Mouse (Mus musculus) midbrain, embryonic 16.5 days (tissue): ENCODE results near the gene Ccl7. TPM values are rescaled to one million over a fixed set of nuclear protein-coding genes. Genes with fewer than 3 reads are reported as not detected.

ENCODE experiments used
- ATAC-seq: fragments of 200-750 bp; cut with Nextera tagmentation; 2 replicates; pipeline ENCODE4 v1.8.0; 2017; ENCODE audit warnings: moderate TSS enrichment
- H3K27ac ChIP-seq: fragments of 300-500 bp; sonication (generic); 2 replicates; pipeline ENCODE4 v1.5.1; 2014; ENCODE audit warnings: mild to moderate bottlenecking, low read length, mixed read lengths
- H3K27me3 ChIP-seq: fragments of 300-500 bp; sonication (generic); 2 replicates; pipeline ENCODE4 v1.6.1; 2014; ENCODE audit warnings: low read depth, low read length, mixed read lengths; ENCODE audit not compliant: control insufficient read depth, insufficient read depth
- H3K36me3 ChIP-seq: fragments of 300-500 bp; sonication (generic); 2 replicates; pipeline ENCODE4 v1.6.1; 2014; ENCODE audit warnings: mild to moderate bottlenecking, low read length, moderate library complexity, mixed read lengths; ENCODE audit not compliant: control insufficient read depth, insufficient read depth
- H3K4me1 ChIP-seq: fragments of 300-500 bp; sonication (generic); 2 replicates; pipeline ENCODE4 v1.6.1; 2014; ENCODE audit warnings: mild to moderate bottlenecking, low read length, mixed read lengths; ENCODE audit not compliant: control insufficient read depth, insufficient read depth
- H3K4me2 ChIP-seq: fragments of 300-500 bp; sonication (generic); 2 replicates; pipeline ENCODE4 v1.6.1; 2014; ENCODE audit warnings: mild to moderate bottlenecking, low read length, mixed read lengths
- H3K4me3 ChIP-seq: fragments of 300-500 bp; sonication (generic); 2 replicates; pipeline ENCODE4 v1.5.1; 2014; ENCODE audit warnings: low read depth, mild to moderate bottlenecking, low read length, moderate library complexity, mixed read lengths
- H3K9ac ChIP-seq: fragments of 300-500 bp; sonication (generic); 2 replicates; pipeline ENCODE4 v1.6.1; 2014; ENCODE audit warnings: low read depth, low read length, mixed read lengths
- H3K9me3 ChIP-seq: fragments of 300-500 bp; sonication (generic); replicated peaks from 2 replicates; pipeline ENCODE4 v1.6.1; 2014; ENCODE audit warnings: mild to moderate bottlenecking, low read length, mixed read lengths; ENCODE audit not compliant: control insufficient read depth, poor library complexity, severe bottlenecking
- WGBS: fragments of 180-500 bp; shearing (Covaris S2); extraction: QIAGEN DNeasy Blood & Tissue Kit; methylation state at CpG from one replicate; pipeline ENCODE4 v1.1.7; 2014; 5-methylcytosine and 5-hydroxymethylcytosine counted together
- polyA plus RNA-seq: library from polyadenylated mRNA; unstranded; fragments of >200 nt; fragmentation: Nextera tagmentation; extraction: Ambion mirVana; gene quantifications from 2 replicates; pipeline ENCODE4 v1.2.1, GENCODE M21; 2015

Ccl7 gene
- polyA plus RNA-seq, 1 experiment from 2014 or later: 0.48 TPM

GRCm38 (mm10) chr11:82030171-82030570 is 15.3 kb upstream of the Ccl7 start:
- Histone ChIP-seq H3K36me3 (no peaks in the 10 kb centered on the region), H3K27me3 (no peaks in the 10 kb centered on the region), H3K4me1 (no peaks in the 10 kb centered on the region), H3K4me2 (no peak overlapping the region), H3K4me3 (no peak overlapping the region), H3K9ac (no peak overlapping the region), H3K27ac (no peak overlapping the region), H3K9me3 (no peaks in the 10 kb centered on the region)
- WGBS: 86% methylated on average over 2 of the region's 2 CpGs
- ATAC-seq: no peak

- Histone ChIP-seq H3K27me3 (no peaks in the 10 kb centered on the region), H3K4me1 (no peaks in the 10 kb centered on the region), H3K27ac (no peak overlapping the region), H3K9ac (no peak overlapping the region), H3K4me3 (no peak overlapping the region), H3K36me3 (no peaks in the 10 kb centered on the region), H3K4me2 (no peak overlapping the region), H3K9me3 (no peaks in the 10 kb centered on the region)
- no peak for ATAC-seq
These were observed 13.4 kb upstream of the Ccl7 start for GRCm38 (mm10) chr11:82032136-82032535.

GRCm38 (mm10) chr11:82032678-82033344 is 12.7 kb upstream of the Ccl7 start:
- ATAC-seq: no peak
- Histone ChIP-seq H3K27ac (no peak overlapping the region), H3K4me2 (no peak overlapping the region), H3K36me3 (no peaks in the 10 kb centered on the region), H3K9me3 (no peaks in the 10 kb centered on the region), H3K4me1 (no peaks in the 10 kb centered on the region), H3K27me3 (no peaks in the 10 kb centered on the region), H3K4me3 (no peak overlapping the region), H3K9ac (no peak overlapping the region)
- WGBS: 42% methylated on average over 8 of the region's 8 CpGs

GRCm38 (mm10) chr11:82034446-82034845 is 11.1 kb upstream of the Ccl7 start:
- no peak for ATAC-seq
- H3K27ac ChIP-seq: no peak overlapping the region
- WGBS: 85% methylated on average over 7 of the region's 7 CpGs
- H3K4me2 ChIP-seq: no peak overlapping the region
- H3K4me1 ChIP-seq: no peaks in the 10 kb centered on the region
- H3K36me3 ChIP-seq: no peaks in the 10 kb centered on the region
- H3K27me3 ChIP-seq: no peaks in the 10 kb centered on the region
- no peak overlapping the region for H3K9ac ChIP-seq
- H3K4me3 ChIP-seq: no peak overlapping the region
- no peaks in the 10 kb centered on the region for H3K9me3 ChIP-seq

- Histone ChIP-seq H3K4me2 (no peak within 1 kb of the TSS), H3K4me3 (no peak within 1 kb of the TSS), H3K36me3 (no peaks in the 10 kb centered on the region), H3K9ac (no peak within 1 kb of the TSS), H3K27ac (no peak within 1 kb of the TSS), H3K27me3 (no peaks in the 10 kb centered on the region), H3K4me1 (no peaks in the 10 kb centered on the region), H3K9me3 (no peaks in the 10 kb centered on the region)
- 39% methylated on average over 5 of the region's 5 CpGs for WGBS
- no peak for ATAC-seq
These were observed 10.2 kb upstream of the Ccl7 start, which contains the start of gene Ccl2 for GRCm38 (mm10) chr11:82035356-82035755. Gene Ccl2, plus strand, starts transcription at chr11:82035571.

- no peaks in the 10 kb centered on the region for H3K9me3 ChIP-seq
- WGBS: 93% methylated on average over 2 of the region's 2 CpGs
- H3K27ac ChIP-seq: no peak overlapping the region
- H3K4me2 ChIP-seq: no peak overlapping the region
- H3K4me1 ChIP-seq: no peaks in the 10 kb centered on the region
- no peak overlapping the region for H3K4me3 ChIP-seq
- no peaks in the 10 kb centered on the region for H3K27me3 ChIP-seq
- H3K9ac ChIP-seq: no peak overlapping the region
- H3K36me3 ChIP-seq: no peaks in the 10 kb centered on the region
- ATAC-seq: no peak
These were observed 9.7 kb upstream of the Ccl7 start for GRCm38 (mm10) chr11:82035857-82036256.

- WGBS: 76% methylated on average over 2 of the region's 2 CpGs
- Histone ChIP-seq H3K4me3 (no peak within 1 kb of the TSS), H3K4me1 (no peaks in the 10 kb centered on the region), H3K4me2 (no peak within 1 kb of the TSS), H3K27ac (no peak within 1 kb of the TSS), H3K36me3 (no peaks in the 10 kb centered on the region), H3K27me3 (no peaks in the 10 kb centered on the region), H3K9ac (no peak within 1 kb of the TSS), H3K9me3 (no peaks in the 10 kb centered on the region)
- no peak for ATAC-seq
These were observed 7.0 kb upstream of the Ccl7 start, which contains the start of gene Gm17268 for GRCm38 (mm10) chr11:82038535-82038934. Gene Gm17268, minus strand, starts transcription at chr11:82038562.

GRCm38 (mm10) chr11:82039132-82039660 is 6.3 kb upstream of the Ccl7 start:
- Histone ChIP-seq H3K27ac (no peak overlapping the region), H3K27me3 (no peaks in the 10 kb centered on the region), H3K4me2 (no peak overlapping the region), H3K4me1 (no peaks in the 10 kb centered on the region), H3K4me3 (no peak overlapping the region), H3K36me3 (no peaks in the 10 kb centered on the region), H3K9me3 (no peaks in the 10 kb centered on the region), H3K9ac (no peak overlapping the region)
- WGBS: 73% methylated on average over 3 of the region's 3 CpGs
- no peak for ATAC-seq

GRCm38 (mm10) chr11:82041671-82042080 is 3.8 kb upstream of the Ccl7 start:
- H3K4me3 ChIP-seq: no peak overlapping the region
- no peak for ATAC-seq
- no peaks in the 10 kb centered on the region for H3K36me3 ChIP-seq
- H3K9ac ChIP-seq: no peak overlapping the region
- no peaks in the 10 kb centered on the region for H3K9me3 ChIP-seq
- 90% methylated on average over 4 of the region's 4 CpGs for WGBS
- no peaks in the 10 kb centered on the region for H3K27me3 ChIP-seq
- no peak overlapping the region for H3K4me2 ChIP-seq
- no peaks in the 10 kb centered on the region for H3K4me1 ChIP-seq
- no peak overlapping the region for H3K27ac ChIP-seq
